Mouse (Mus musculus): ENCODE measurements around the gene Gm28047. TPM values are rescaled to one million over a fixed set of nuclear protein-coding genes. Genes with fewer than 3 reads are reported as not detected.

Gene Gm28047
- polyA plus RNA-seq, 1 experiment from 2014 or later: not detected

DNA sequence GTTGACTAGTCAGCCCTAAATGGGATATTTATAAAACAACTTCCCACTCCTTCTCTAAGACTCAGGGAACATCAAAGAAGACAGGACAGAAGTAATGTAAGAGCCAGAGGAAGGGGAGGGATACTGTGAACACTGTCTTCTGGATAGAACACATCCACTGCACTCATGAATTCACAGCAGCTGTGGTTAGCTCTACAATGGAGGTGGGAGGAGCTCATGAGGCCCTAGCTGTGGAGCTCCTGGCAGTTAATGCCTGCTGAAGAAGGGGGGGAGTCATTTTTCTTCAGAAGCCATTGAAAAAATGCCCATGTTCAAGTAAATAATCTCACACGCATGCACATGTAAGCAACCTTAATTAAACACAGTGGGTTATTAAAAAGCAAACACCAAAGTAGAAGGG lies 47.9 kb downstream of the Gm28047 start:
- Histone ChIP-seq H3K9me3 (no peaks in the 10 kb centered on the region), H3K9ac (replicated peaks) (no peak overlapping the region), H3K4me3 (no peak overlapping the region), H3K4me1 (0 out of 2 replicates have a peak, but pooled peaks cover 3% of the 10 kb centered on the region), H3K36me3 (no peaks in the 10 kb centered on the region), H3K4me2 (replicated peaks) (no peak overlapping the region), H3K27ac (replicated peaks) (peak overlapping the region; percentile 49), H3K27me3 (no peaks in the 10 kb centered on the region)
- 28% methylated on average over 1 of the region's 1 CpGs for WGBS
- ATAC-seq (replicated peaks): no peak

DNA sequence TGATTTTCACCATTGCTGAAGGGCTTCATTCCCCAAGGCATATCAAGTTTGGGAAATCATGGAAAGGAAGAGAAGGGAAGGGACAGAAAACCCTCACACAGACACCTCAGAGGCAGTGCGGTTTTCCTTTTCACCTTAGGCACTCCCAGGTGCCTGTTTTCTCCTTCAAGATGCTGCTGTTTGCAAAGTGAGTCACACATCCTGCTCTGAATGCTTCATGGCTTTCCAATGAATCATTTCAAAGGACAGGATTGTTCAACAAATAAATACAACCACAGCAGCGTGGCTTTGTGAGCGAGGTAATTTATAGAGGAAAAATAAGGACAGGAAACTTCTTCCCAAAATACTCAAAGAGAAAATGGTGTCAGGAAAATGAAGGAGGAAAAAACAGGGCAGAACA lies 52.8 kb downstream of the Gm28047 start:
- H3K36me3 ChIP-seq: no peaks in the 10 kb centered on the region
- no peak overlapping the region for H3K9ac ChIP-seq (replicated peaks)
- 0 out of 2 replicates have a peak, but pooled peaks cover 2% of the 10 kb centered on the region for H3K4me1 ChIP-seq
- H3K27me3 ChIP-seq: no peaks in the 10 kb centered on the region
- no peaks in the 10 kb centered on the region for H3K9me3 ChIP-seq
- H3K4me2 ChIP-seq (replicated peaks): no peak overlapping the region
- H3K27ac ChIP-seq (replicated peaks): peak overlapping the region; percentile 3
- no peak overlapping the region for H3K4me3 ChIP-seq
- 80% methylated on average over 3 of the region's 3 CpGs for WGBS
- no peak for ATAC-seq (replicated peaks)

DNA sequence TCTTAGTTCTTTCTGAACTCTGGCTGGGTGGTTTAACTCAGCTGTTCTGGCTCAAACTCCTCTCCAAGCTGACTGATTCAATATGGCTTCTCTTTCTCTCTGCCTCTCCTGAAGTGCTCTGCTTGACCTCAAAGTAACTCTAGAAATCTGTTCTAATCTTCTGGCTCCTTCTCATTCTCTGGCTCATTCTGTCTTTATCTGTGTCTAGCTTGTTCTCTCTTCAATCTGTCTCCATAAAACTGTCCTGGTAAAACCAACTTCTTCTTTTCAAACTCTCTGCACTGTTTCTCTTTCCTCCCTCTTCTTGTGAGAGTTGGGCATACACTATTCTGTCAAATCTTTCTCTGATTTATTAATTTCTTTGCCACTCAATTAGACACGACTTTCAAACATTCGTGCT lies 57.0 kb downstream of the Gm28047 start:
- H3K36me3 ChIP-seq: no peaks in the 10 kb centered on the region
- no peak overlapping the region for H3K9ac ChIP-seq (replicated peaks)
- H3K27ac ChIP-seq (replicated peaks): no peak overlapping the region
- ATAC-seq (replicated peaks): no peak
- WGBS: 92% methylated on average over 2 of the region's 2 CpGs
- no peaks in the 10 kb centered on the region for H3K4me1 ChIP-seq
- H3K9me3 ChIP-seq: no peaks in the 10 kb centered on the region
- no peak overlapping the region for H3K4me3 ChIP-seq
- H3K4me2 ChIP-seq (replicated peaks): no peak overlapping the region
- H3K27me3 ChIP-seq: no peaks in the 10 kb centered on the region

DNA sequence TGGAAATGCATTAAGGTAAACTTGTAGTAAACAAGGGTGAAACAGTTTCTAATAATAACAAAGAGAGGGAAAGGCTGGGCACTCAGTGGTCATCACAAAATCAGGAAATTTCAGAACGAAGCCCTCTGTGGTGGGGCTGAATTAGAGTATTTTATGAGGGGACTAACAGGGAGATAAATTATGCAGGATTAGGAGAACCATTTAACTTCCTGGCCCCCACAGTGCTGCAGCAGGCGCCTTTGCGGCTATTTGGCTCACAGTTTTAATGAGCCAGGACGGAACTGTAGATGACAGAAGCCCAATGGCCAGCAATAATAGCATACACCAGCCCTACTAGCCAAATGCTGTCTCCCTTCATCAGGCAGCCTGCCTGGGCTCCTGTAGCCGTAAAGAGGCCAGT lies 61.2 kb downstream of the Gm28047 start:
- no peaks in the 10 kb centered on the region for H3K9me3 ChIP-seq
- no peaks in the 10 kb centered on the region for H3K4me1 ChIP-seq
- no peak overlapping the region for H3K9ac ChIP-seq (replicated peaks)
- H3K4me2 ChIP-seq (replicated peaks): no peak overlapping the region
- no peak overlapping the region for H3K27ac ChIP-seq (replicated peaks)
- 54% methylated on average over 5 of the region's 5 CpGs for WGBS
- no peaks in the 10 kb centered on the region for H3K27me3 ChIP-seq
- H3K4me3 ChIP-seq: no peak overlapping the region
- peaks cover 7% of the 10 kb centered on the region; the same call in 1 of the 2 replicates for H3K36me3 ChIP-seq
- no peak for ATAC-seq (replicated peaks)

DNA sequence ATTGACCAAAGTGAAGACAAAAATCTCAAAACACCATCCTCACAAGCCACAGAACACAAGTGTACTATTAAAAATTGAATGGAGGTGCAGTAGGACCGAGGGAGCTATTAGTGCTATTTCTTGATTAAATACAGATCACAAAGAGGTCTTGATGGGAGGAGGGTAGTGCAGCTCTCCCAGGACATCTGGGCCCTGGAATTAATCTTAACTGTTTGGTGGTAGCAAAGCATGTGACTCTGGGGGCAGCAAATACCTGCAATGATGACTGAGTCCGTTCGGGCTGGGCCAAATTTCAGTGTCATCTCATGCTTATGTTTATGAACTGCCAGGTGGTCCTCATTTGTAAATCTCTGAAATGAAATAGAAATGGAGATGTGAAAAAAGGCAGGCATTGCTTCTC lies 61.8 kb downstream of the Gm28047 start:
- Histone ChIP-seq H3K4me2 (replicated peaks) (no peak overlapping the region), H3K9me3 (no peaks in the 10 kb centered on the region), H3K4me1 (no peaks in the 10 kb centered on the region), H3K27ac (replicated peaks) (peak overlapping the region; percentile 1; the same call in 1 of the 2 replicates), H3K4me3 (no peak overlapping the region), H3K9ac (replicated peaks) (no peak overlapping the region), H3K27me3 (no peaks in the 10 kb centered on the region), H3K36me3 (peaks cover 7% of the 10 kb centered on the region; the same call in 1 of the 2 replicates)
- WGBS: 84% methylated on average over 3 of the region's 3 CpGs
- no peak for ATAC-seq (replicated peaks)

DNA sequence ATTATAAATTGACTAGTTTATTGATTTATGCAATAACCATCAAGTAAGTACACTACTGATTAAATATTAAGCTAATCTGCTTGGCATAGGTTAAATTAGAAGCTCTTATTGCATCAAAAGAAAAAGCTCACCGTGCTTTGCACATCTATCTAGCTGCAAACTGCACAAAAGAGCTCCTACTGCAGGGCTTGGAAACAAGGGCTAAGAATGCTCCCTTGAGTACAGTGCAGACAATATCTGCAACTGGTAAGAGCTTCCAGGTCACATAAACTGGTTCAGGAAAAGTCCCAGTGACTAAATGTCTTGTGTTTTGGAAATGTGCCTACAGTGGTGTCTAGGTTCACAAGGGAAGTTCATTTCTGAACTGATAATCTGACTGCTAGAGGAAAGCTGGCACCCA lies 62.4 kb downstream of the Gm28047 start:
- no peaks in the 10 kb centered on the region for H3K27me3 ChIP-seq
- no peak overlapping the region for H3K9ac ChIP-seq (replicated peaks)
- H3K4me1 ChIP-seq: no peaks in the 10 kb centered on the region
- no peak for ATAC-seq (replicated peaks)
- H3K4me2 ChIP-seq (replicated peaks): no peak overlapping the region
- no peak overlapping the region for H3K4me3 ChIP-seq
- peak overlapping the region; percentile 1; the same call in 1 of the 2 replicates for H3K27ac ChIP-seq (replicated peaks)
- peaks cover 7% of the 10 kb centered on the region; the same call in 1 of the 2 replicates for H3K36me3 ChIP-seq
- H3K9me3 ChIP-seq: no peaks in the 10 kb centered on the region
- 85% methylated on average over 1 of the region's 1 CpGs for WGBS

DNA sequence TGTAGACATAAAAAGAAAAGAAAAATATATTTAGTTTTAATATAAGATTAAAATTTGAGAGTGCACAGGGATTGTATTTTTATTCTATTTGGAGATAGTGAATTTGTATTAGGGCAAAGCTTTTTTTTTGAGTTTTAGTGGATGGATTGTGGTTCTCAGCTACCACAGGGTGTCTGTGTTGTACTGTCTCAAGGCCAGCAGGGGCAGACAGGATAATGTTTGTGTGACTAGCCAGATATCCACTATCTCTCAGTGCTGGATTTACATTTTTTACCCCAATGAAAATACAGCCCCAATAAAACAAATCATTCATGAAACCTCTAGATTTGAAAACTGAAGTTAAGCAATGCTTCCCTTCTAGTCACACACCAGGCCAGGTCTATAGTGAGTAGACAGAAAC lies 67.3 kb downstream of the Gm28047 start:
- no peaks in the 10 kb centered on the region for H3K27me3 ChIP-seq
- peaks cover 29% of the 10 kb centered on the region for H3K36me3 ChIP-seq
- no peak overlapping the region for H3K9ac ChIP-seq (replicated peaks)
- no peak overlapping the region for H3K27ac ChIP-seq (replicated peaks)
- no peak for ATAC-seq (replicated peaks)
- H3K4me3 ChIP-seq: no peak overlapping the region
- no peaks in the 10 kb centered on the region for H3K4me1 ChIP-seq
- H3K4me2 ChIP-seq (replicated peaks): no peak overlapping the region
- no peaks in the 10 kb centered on the region for H3K9me3 ChIP-seq

DNA sequence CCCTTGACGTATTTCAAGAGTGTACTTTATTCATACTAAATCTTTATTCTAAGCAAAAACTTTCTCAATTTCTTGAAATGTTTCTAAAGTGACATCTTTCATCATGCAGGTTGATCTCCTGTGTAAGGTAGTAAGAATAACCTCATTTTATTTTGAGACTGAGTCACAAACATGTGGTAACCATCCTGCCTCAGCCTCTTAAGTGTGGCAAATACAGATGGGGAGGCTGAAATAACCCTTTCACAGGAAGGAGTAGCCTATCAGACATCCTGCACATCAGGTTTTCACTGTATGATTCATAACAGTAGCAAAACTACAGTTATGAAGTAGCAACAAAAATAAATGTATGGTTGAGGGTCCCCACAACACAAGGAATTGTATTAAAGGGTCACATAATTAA lies 69.3 kb downstream of the Gm28047 start:
- Histone ChIP-seq H3K9ac (replicated peaks) (no peak overlapping the region), H3K4me3 (no peak overlapping the region), H3K27ac (replicated peaks) (no peak overlapping the region), H3K27me3 (no peaks in the 10 kb centered on the region), H3K4me2 (replicated peaks) (no peak overlapping the region), H3K9me3 (no peaks in the 10 kb centered on the region), H3K36me3 (peaks cover 43% of the 10 kb centered on the region), H3K4me1 (no peaks in the 10 kb centered on the region)
- WGBS: 96% methylated on average over 1 of the region's 1 CpGs
- ATAC-seq (replicated peaks): no peak

DNA sequence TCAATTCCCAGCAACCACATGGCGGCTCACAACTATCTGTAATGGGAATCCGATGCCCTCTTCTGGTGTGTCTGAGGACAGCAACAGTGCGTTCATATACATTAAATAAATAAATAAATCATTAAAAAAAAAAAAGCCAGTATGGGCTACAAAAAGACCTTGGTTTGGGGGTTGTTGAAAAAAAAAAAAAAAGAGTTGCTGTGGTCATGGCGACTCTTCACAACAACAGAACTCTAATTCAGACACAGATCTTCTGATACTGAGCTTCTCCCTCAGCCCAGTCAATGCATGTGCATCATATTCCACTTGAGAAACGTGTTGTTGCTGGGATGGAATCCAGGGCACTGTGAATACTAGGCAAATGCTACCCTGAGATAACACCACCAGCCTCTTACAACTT lies 72.3 kb downstream of the Gm28047 start:
- ATAC-seq (replicated peaks): no peak
- 94% methylated on average over 5 of the region's 5 CpGs for WGBS
- no peak overlapping the region for H3K27ac ChIP-seq (replicated peaks)

DNA sequence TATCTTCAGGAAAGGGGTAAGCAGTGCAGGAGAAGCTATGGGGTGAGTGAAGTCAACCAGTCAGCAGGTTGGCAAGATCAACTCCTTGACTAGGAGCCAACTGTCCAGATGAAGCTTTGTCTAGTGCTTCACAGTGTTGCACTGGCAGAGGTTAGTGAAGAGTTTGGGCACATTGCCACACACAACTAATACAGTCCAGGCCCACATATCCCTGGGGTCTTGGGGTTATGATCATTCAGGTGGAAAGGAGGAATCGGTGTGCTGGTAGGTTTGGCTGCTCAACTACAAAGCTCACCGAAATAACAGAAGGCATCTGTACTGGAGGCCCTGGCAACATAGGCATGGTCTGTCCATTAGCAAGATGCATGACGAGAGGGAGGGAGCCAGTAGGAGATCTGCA lies 77.4 kb downstream of the Gm28047 start:
- H3K9me3 ChIP-seq: no peaks in the 10 kb centered on the region
- no peaks in the 10 kb centered on the region for H3K27me3 ChIP-seq
- H3K9ac ChIP-seq (replicated peaks): no peak overlapping the region
- WGBS: 54% methylated on average over 3 of the region's 3 CpGs
- peak; percentile 71 for ATAC-seq (replicated peaks)
- H3K4me3 ChIP-seq: no peak overlapping the region
- peaks cover 43% of the 10 kb centered on the region for H3K36me3 ChIP-seq
- H3K4me2 ChIP-seq (replicated peaks): no peak overlapping the region
- H3K4me1 ChIP-seq: peaks cover 15% of the 10 kb centered on the region
- peak overlapping the region; percentile 89 for H3K27ac ChIP-seq (replicated peaks)

More for the DNA sequence above, 72.3 kb downstream of the Gm28047 start:
- Histone ChIP-seq H3K9ac (replicated peaks) (no peak overlapping the region), H3K4me1 (peaks cover under 1% of the 10 kb centered on the region; the same call in 1 of the 2 replicates), H3K36me3 (peaks cover 43% of the 10 kb centered on the region), H3K4me2 (replicated peaks) (no peak overlapping the region), H3K9me3 (no peaks in the 10 kb centered on the region), H3K27me3 (no peaks in the 10 kb centered on the region), H3K4me3 (no peak overlapping the region)

DNA sequence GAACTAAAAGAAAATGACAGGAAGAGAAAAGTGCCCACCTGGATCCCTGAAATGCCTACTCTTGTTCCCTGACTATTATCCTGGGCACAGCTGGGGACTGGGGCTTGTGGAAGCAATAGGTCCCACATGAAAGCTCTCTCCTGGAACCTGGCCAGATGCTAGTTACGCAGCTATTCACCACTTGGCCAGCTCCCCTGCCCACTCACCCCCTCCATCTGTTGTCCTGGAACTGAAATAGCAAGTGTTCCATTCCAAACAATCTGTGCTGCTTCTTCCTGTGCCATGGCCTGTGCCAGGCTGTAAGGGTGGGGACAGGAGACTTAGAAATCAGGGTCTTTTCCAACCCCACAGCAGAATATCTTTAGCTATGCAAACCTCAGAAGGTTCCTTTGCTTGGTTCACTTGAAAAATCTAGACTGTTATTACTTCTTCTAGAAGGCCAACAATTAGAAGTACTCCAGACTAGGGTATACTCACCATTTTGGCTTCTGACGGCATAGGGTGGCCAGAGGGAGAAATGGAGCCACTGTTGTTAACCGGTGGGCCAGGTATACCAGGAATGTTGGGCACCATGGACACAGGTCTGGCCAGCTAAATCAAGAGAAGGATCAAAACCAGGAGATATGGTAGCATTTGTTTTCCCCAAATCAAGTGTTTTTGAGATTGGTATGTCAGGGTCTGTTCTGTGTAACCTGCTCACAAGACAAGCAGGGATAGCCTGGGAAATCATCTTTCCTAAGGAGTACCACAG lies 78.0 kb downstream of the Gm28047 start:
- peak; percentile 89 for ATAC-seq (replicated peaks)
- H3K4me2 ChIP-seq (replicated peaks): no peak overlapping the region
- H3K4me3 ChIP-seq: no peak overlapping the region
- no peaks in the 10 kb centered on the region for H3K9me3 ChIP-seq
- peak overlapping the region; percentile 89 for H3K27ac ChIP-seq (replicated peaks)
- peaks cover 42% of the 10 kb centered on the region for H3K36me3 ChIP-seq
- no peak overlapping the region for H3K9ac ChIP-seq (replicated peaks)
- no peaks in the 10 kb centered on the region for H3K27me3 ChIP-seq
- 62% methylated on average over 3 of the region's 3 CpGs for WGBS
- H3K4me1 ChIP-seq: peaks cover 15% of the 10 kb centered on the region

DNA sequence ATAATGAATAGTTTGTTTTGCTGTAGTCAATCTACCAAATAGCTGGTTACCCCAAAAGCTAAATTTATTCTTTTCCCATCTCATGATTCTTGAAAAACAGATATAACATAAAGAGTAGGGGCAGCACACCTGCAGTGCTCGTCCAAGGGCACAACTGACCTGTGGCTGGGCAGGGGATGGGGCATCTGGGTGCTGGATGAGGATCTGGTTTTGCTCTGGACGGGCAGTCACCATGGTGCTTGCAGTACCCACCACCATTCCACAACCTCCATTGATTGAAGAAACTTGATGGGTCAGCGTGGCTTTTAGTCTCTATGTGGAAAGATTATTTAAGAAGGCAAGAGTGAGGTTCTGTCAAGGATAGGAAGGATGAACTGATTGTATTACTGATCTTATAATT lies 78.6 kb downstream of the Gm28047 start:
- H3K4me2 ChIP-seq (replicated peaks): no peak overlapping the region
- no peak overlapping the region for H3K9ac ChIP-seq (replicated peaks)
- no peaks in the 10 kb centered on the region for H3K27me3 ChIP-seq
- peak; percentile 24; the same call in 1 of the 2 replicates for ATAC-seq (replicated peaks)
- peaks cover 38% of the 10 kb centered on the region for H3K36me3 ChIP-seq
- 80% methylated on average over 3 of the region's 3 CpGs for WGBS
- no peaks in the 10 kb centered on the region for H3K9me3 ChIP-seq
- H3K4me1 ChIP-seq: peaks cover 15% of the 10 kb centered on the region
- peak overlapping the region; percentile 89 for H3K27ac ChIP-seq (replicated peaks)
- H3K4me3 ChIP-seq: no peak overlapping the region

DNA sequence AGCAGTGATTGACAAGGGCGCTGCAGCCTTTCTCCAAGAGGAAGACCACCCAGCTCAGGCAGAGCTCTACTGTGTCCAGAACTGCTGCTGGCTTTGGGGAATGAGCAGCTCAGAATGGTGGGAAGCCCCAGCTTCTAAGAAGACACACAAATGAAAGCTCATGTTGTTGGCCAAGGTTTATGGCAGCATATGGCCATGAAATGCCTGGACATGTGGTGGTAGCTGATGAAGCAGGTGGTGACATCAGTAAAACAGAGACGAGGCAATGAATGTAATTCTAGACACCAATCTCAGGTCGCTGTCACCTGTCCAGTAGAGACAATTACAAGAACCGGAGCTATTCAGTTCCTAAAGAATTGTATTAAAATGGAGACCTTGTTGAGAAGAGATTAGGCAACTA lies 80.1 kb downstream of the Gm28047 start:
- peak overlapping the region; percentile 51 for H3K27ac ChIP-seq (replicated peaks)

More for the DNA sequence above, 80.1 kb downstream of the Gm28047 start:
- no peak for ATAC-seq (replicated peaks)
- H3K9ac ChIP-seq (replicated peaks): no peak overlapping the region
- H3K4me3 ChIP-seq: no peak overlapping the region
- H3K4me2 ChIP-seq (replicated peaks): no peak overlapping the region
- peaks cover 15% of the 10 kb centered on the region for H3K4me1 ChIP-seq
- peaks cover 49% of the 10 kb centered on the region for H3K36me3 ChIP-seq
- H3K27me3 ChIP-seq: no peaks in the 10 kb centered on the region
- WGBS: 72% methylated on average over 4 of the region's 4 CpGs
- no peaks in the 10 kb centered on the region for H3K9me3 ChIP-seq
